Mouse (Mus musculus): ENCODE data around the gene Msmb. TPM values are rescaled to one million over a fixed set of nuclear protein-coding genes. Genes with fewer than 3 reads are reported as not detected.

Msmb gene
- total RNA-seq, 2 experiments from 2014 or later, result not detected

- no peak for ATAC-seq (replicated peaks; ENCODE audit: poor library complexity, severe bottlenecking)
These were observed 3.6 kb downstream of the Msmb start for GRCm38 (mm10) chr14:32145401-32145800.

GRCm38 (mm10) chr14:32145809-32146511, 4.1 kb downstream of the Msmb start:
- ATAC-seq (replicated peaks; ENCODE audit: poor library complexity, severe bottlenecking), result no peak

GRCm38 (mm10) chr14:32146578-32146977, 4.8 kb downstream of the Msmb start:
- ATAC-seq (replicated peaks; ENCODE audit: poor library complexity, severe bottlenecking), result no peak

DNA sequence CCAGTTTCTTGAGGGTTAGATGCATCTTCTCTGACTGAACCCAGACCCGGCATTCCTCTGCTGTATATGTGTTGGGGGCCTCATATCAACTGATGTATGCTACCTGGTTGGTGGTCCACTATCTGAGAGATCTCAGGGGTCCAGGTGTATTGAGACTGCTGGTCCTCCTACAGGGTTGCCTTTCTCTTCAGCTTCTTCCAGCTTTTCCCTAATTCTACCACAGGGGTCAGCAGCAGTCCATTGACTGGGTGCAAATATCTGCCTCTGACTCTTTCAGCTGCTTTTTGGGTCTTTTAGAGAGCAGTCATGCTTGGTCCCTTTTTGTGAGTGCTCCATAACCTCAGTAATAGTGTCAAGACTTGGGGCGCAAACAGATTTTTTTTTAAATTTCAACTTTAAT, 9.0 kb downstream of the Msmb start:
- ATAC-seq (replicated peaks; ENCODE audit: poor library complexity, severe bottlenecking), result no peak

GRCm38 (mm10) chr14:32152243-32152965, 10.6 kb downstream of the Msmb start:
- ATAC-seq (replicated peaks; ENCODE audit: poor library complexity, severe bottlenecking), result peak; percentile 53

- no peak for ATAC-seq (replicated peaks; ENCODE audit: poor library complexity, severe bottlenecking)
These were observed 11.3 kb downstream of the Msmb start for GRCm38 (mm10) chr14:32153156-32153555.

DNA sequence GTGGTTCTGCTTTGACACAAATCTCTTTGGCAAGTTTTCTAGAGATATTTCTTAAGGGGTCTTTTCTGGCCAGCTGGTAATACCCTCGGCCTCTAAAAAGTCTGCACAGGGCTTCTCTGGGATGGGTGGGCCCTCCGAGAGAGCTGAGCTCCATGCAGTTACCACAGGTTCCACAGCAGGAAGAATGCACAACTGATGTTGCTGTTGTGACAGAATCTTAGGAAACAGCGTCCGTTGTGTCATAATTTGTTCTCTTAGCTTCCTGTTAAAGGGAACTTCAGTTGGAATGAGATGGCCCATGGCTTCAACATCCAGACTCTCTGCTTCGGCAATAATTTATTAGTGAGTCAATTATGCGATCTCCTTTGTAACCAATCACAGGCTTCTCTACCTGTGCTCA, 12.9 kb downstream of the Msmb start:
- peak; percentile 71 for ATAC-seq (replicated peaks; ENCODE audit: poor library complexity, severe bottlenecking)

DNA sequence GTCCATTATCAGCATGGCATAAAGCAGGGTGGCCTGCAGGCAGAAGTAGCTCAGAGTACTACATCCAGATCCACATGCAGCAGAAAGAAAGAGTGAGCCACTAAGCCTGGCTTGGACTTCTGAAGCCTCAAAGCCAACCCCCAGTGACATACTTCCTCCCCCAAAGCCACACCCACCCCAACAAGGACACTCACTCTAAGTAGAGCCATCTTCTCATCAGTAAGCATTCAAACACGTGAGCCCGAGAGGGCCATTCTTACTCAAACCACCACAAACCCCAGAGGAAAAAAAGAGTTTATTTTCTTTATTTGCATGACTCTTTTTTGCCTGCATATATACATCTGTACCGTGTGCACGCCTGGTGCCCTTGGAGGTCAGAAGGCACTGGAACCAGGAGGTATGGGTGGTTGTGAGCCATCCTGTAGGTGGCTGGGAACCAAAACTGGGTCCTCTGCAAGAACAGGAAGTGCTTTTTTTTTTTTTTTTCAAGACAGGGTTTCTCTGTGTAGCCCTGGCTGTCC, 17.4 kb downstream of the Msmb start:
- peak; percentile 43 for ATAC-seq (replicated peaks; ENCODE audit: poor library complexity, severe bottlenecking)

DNA sequence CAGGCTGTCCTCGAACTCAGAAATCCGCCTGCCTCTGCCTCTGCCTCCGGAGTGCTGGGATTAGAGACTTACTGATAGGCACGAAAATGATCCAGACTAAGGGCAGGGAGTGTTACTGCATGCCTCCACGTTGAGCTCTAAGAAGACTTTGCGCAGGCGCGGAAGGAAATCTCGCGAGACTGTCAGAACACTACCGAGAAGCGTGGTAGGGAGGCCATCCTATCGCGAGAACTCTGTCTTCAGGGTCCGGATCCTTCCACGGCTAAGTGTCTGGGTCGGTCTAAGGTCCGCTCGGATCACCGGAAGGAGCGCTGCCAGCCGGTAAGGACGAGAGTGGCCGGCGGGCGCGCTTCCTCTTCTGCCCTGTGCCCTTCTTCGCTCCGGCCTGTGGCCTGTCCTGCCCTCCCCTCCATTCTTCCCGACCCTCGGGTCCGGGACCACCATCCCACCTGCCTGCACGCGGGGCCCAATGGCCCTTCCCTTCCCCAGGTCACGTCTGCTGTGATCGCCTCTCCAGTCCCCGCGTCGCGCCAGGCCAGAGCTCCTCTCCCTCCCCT, 17.9 kb downstream of the Msmb start, which contains the start of gene Ncoa4:
Gene Ncoa4, plus strand, starts transcription at position 176 of the 557 bp plus-strand sequence.
- ATAC-seq (replicated peaks; ENCODE audit: poor library complexity, severe bottlenecking), result peak; percentile 89

DNA sequence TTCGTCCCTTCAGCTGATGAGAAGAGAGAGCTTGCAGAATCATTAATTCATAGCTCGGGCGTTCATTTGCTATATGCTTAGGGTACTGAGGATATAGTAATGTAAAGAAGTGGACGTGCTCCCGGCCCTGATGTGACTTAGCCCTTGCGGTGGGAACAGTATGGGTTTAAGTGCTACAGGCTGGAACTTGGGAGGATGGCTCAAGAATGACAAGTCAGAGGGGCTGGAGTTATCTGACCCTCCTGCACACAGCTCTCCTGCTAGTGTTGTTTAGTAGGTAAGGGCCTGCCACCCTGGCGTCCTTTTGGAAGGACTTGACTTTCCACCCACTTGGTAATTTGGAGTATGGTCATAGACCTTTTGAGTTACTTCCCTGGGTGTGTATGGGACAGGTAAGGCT, 18.7 kb downstream of the Msmb start:
- ATAC-seq (replicated peaks; ENCODE audit: poor library complexity, severe bottlenecking), result no peak

GRCm38 (mm10) chr14:32161090-32161885, 19.5 kb downstream of the Msmb start:
- no peak for ATAC-seq (replicated peaks; ENCODE audit: poor library complexity, severe bottlenecking)

DNA sequence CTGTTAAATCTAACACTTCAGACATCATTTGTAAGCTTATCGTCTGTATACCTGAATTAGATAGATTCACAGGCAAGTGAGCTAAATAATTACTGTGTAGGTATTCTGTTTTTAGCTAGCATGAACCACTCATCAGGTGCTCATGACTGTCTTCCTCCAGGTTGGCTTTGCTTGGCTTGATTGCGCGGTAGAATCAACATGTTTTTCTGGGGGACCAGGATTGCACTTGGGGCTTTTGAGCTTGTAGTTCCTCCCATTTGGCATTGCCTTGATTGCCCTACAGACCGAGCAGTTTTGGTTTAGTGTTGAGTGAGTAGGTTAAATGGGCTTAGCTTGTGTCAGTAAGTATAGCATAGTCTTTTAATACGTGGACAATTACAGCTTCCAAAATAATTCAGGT, 20.4 kb downstream of the Msmb start:
- no peak for ATAC-seq (replicated peaks; ENCODE audit: poor library complexity, severe bottlenecking)

DNA sequence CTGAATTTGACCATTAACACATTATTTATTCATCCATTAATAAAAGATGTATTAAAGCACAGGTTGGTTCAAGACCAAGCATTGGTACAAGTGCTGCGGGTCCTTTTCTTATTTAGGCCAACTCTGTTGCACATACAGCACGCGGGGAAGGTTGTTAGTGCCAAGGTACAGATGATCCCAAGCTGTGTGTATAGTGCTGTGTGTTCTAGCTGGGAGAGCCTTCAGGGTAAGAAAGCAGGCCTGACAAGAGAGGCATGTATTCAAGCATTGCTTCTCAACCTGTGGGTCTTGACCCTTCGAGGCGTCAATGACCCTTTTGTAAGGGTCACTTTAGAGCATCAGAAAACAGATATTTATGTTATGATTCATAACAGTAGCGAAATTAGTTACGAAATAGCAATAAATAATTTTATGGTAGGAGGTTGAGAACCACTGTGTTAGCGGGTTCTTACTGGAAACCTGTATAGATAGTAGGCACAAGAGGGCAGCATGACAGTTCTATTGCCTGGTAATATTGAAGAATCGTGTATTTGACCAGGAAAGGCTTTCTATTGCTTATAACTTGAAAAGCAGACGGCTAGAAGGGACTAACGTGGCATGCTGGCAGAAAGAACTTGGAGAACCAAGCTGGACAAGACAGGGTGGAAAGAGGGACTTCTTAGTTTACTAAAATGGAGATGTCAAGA, 21.5 kb downstream of the Msmb start:
- no peak for ATAC-seq (replicated peaks; ENCODE audit: poor library complexity, severe bottlenecking)

GRCm38 (mm10) chr14:32164173-32165051, 22.6 kb downstream of the Msmb start:
- ATAC-seq (replicated peaks; ENCODE audit: poor library complexity, severe bottlenecking), result peak; percentile 0; the same call in 1 of the 2 replicates

DNA sequence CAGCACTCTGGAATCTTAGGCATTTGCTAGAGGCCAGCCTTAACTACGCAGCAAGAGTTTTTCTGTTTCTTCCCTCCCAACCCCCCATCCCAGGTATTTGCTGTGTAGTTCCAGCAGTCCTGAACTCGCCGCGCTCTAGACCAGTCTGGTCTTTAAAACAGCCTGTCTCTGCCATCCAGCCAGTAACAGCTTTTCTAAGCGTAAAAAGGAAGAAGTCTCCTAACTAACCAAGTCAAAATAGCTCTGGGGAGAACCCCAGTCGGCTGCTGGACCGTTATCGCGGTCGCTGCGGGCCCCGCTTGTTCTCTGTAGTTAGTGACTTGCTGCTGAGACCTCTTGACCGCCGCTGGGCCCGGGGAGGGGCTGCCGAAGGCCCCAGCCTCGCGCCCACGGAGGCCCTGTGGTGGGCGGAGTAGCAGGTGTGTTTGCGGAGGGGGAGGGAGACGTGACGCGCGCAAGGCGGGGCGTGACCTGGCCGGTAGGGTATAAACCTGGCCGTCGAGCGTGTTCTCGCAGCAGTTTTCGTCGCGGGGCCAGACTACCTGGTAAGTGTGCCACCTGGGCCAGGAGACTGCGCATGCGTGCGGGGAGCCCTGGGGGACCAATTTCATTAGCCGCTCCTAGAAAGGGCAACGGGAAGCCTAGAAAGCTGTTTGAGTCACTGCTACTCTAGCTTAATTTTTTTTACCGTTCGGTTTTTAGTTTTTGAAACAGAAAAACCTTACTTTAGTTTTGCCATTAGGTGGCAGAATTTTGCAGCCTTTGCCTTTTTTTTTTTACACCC, 23.6 kb downstream of the Msmb start:
- ATAC-seq (replicated peaks; ENCODE audit: poor library complexity, severe bottlenecking), result peak; percentile 81

DNA sequence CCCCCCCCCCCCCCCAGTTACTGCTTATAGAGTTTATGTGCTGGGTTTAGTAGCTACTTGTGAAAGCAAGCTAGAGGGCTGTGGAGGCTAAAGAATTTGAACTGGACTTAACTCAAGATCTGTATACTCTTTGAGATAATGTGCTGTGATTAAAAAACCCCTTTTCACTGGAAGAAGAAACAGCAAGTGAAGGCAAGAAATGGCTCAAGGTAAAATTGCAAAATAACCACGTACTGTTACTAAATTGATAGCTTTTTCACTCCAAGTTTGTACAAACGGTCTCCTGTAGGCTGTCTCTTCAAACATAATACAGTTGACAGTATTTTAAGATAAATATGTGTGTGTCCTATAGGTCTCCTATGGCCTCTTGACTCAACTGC, 24.2 kb downstream of the Msmb start:
- ATAC-seq (replicated peaks; ENCODE audit: poor library complexity, severe bottlenecking), result no peak

GRCm38 (mm10) chr14:32166840-32167239, 25.0 kb downstream of the Msmb start:
- ATAC-seq (replicated peaks; ENCODE audit: poor library complexity, severe bottlenecking), result no peak

GRCm38 (mm10) chr14:32167326-32167725, 25.5 kb downstream of the Msmb start:
- no peak; the same call in 1 of the 2 replicates for ATAC-seq (replicated peaks; ENCODE audit: poor library complexity, severe bottlenecking)
